Mouse (Mus musculus) erythroblast, embryonic 14.5 days (primary cell): ENCODE measurements around the gene Nans.

Source experiments
- GATA1 ChIP-seq: IDR thresholded peaks from 2 replicates; pipeline ENCODE4 v1.6.1; 2012; ENCODE audit warnings: low read length, inconsistent platforms, mixed read lengths
- TAL1 ChIP-seq: IDR thresholded peaks from 3 replicates; pipeline ENCODE4 v1.6.1; 2012; ENCODE audit warnings: low read length, inconsistent platforms, mixed read lengths

GRCm38 (mm10) chr4:46489028-46489925, at the start of gene Nans:
- TF ChIP-seq TAL1 (no peak), GATA1 (0 out of 2 replicates have a peak, but pooled peaks have one; percentile 3)
